Mouse (Mus musculus): Measurements from ENCODE around the gene Sbno2. TPM values are rescaled to one million over a fixed set of nuclear protein-coding genes. Genes with fewer than 3 reads are reported as not detected.

The Sbno2 gene
- polyA plus RNA-seq, 1 experiment from 2014 or later = 14.1 TPM

DNA sequence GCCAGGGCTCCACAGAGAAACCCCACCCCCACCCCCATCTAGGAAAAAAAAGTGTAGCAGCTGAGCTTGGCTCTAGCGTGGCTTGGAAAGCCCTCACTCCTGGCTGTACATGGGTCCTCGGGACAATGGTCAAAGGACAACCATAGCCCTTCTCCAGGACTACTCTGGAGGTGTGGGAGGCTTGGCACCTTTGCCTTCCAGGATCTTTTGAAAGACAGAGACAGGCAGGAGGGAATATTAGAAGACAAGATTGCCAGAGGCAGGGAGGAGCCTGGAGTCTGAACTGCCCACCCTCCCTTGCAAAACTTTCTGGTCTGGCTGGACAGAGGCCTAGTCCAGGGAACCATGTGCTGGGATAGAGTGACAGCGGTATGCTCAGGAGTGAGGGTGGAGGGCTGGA is 10.7 kb downstream of the Sbno2 start:
- no peaks in the 10 kb centered on the region for H3K27me3 ChIP-seq (replicated peaks; ENCODE audit: control insufficient read depth, insufficient read depth, low read length)
- no peaks in the 10 kb centered on the region for H3K9me3 ChIP-seq (ENCODE audit: control insufficient read depth, low read length)
- no peak overlapping the region for H3K4me3 ChIP-seq (ENCODE audit: low read depth, low read length)
- no peak overlapping the region for H3K4me2 ChIP-seq (ENCODE audit: low read length)
- H3K36me3 ChIP-seq (ENCODE audit: control insufficient read depth, insufficient read depth, low read length) = no peaks in the 10 kb centered on the region
- no peak for ATAC-seq (replicated peaks; ENCODE audit: low FRiP score, low TSS enrichment, low read depth)
- DNase-seq (ENCODE audit: low spot score) = no peak
- H3K9ac ChIP-seq (ENCODE audit: low read length) = no peak overlapping the region
- WGBS = 83% methylated on average over 3 of the region's 3 CpGs
- peaks cover 21% of the 10 kb centered on the region for H3K4me1 ChIP-seq (replicated peaks; ENCODE audit: control insufficient read depth, insufficient read depth, low read length)
- no peak overlapping the region for H3K27ac ChIP-seq (ENCODE audit: low read depth)

DNA sequence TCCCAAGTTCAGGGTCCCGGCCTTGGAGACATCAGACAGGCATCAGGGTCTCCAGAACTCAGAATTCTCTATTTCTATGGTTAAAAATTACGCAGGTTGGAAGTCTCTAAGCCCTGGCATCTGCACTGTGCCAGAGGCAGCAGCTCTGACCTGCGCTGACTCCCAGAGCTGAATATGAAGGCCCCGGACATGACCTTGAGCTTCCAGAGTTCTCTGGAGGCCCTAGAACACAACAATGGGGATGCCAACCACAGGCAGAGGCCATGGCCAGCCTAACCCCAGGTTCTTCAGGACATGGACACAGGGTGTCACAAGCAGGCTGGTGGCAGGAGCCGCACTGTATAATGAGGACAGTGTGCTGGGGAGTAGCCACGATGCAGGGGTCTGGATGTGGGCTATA is 11.3 kb downstream of the Sbno2 start:
- Histone ChIP-seq H3K36me3 (ENCODE audit: control insufficient read depth, insufficient read depth, low read length) (no peaks in the 10 kb centered on the region), H3K27me3 (replicated peaks; ENCODE audit: control insufficient read depth, insufficient read depth, low read length) (no peaks in the 10 kb centered on the region), H3K4me2 (ENCODE audit: low read length) (no peak overlapping the region), H3K4me1 (replicated peaks; ENCODE audit: control insufficient read depth, insufficient read depth, low read length) (peaks cover 19% of the 10 kb centered on the region), H3K9ac (ENCODE audit: low read length) (no peak overlapping the region), H3K9me3 (ENCODE audit: control insufficient read depth, low read length) (no peaks in the 10 kb centered on the region), H3K4me3 (ENCODE audit: low read depth, low read length) (no peak overlapping the region), H3K27ac (ENCODE audit: low read depth) (no peak overlapping the region)
- no peak for DNase-seq (ENCODE audit: low spot score)
- WGBS = 87% methylated on average over 6 of the region's 6 CpGs
- no peak for ATAC-seq (replicated peaks; ENCODE audit: low FRiP score, low TSS enrichment, low read depth)

DNA sequence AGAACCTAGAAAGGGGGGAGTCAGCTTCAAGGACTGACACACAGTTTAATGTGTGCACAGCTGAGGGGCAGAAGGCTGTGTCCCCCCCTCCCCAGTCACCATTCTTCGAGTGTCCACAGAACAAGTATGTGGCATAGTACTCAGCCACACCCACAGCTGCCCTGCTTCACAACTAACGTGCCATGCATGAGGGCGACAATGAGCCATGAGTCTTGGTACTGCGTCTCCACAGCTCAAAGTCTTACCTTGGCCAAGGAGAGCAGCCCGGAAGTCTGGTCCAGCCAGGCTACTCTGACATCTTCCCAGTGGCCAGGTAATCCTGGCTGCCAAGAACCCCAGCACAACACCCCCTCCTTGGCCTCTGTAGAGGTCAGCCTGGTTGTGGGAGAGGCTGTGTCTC is 12.7 kb downstream of the Sbno2 start:
- Histone ChIP-seq H3K9me3 (ENCODE audit: control insufficient read depth, low read length) (no peaks in the 10 kb centered on the region), H3K27ac (ENCODE audit: low read depth) (no peak overlapping the region), H3K36me3 (ENCODE audit: control insufficient read depth, insufficient read depth, low read length) (no peaks in the 10 kb centered on the region), H3K27me3 (replicated peaks; ENCODE audit: control insufficient read depth, insufficient read depth, low read length) (no peaks in the 10 kb centered on the region), H3K4me3 (ENCODE audit: low read depth, low read length) (no peak overlapping the region), H3K4me1 (replicated peaks; ENCODE audit: control insufficient read depth, insufficient read depth, low read length) (peaks cover 10% of the 10 kb centered on the region), H3K4me2 (ENCODE audit: low read length) (no peak overlapping the region), H3K9ac (ENCODE audit: low read length) (no peak overlapping the region)
- DNase-seq (ENCODE audit: low spot score) = no peak
- no peak for ATAC-seq (replicated peaks; ENCODE audit: low FRiP score, low TSS enrichment, low read depth)
- whole genome bisulfite sequencing = 87% methylated on average over 5 of the region's 5 CpGs

DNA sequence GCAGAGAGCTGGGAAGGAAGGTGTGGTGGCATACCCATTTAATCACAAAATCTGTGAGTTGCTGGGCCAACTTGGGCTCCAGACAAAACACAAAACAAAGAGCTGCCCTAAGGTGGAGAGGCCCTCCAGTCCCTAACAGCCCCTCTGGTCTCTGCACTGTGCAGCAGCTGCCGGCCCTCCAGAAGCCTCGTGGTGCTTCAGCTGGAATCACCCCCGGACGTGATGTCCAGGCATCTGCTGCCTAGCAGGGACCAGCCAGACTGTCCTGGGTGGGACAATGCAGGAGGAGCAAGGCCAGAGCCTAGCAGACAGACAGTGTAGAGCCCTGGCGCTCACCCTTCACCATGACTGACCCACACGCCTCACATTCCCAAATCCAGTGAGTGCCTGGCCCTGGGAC is 13.8 kb downstream of the Sbno2 start:
- Histone ChIP-seq H3K27me3 (replicated peaks; ENCODE audit: control insufficient read depth, insufficient read depth, low read length) (no peaks in the 10 kb centered on the region), H3K4me3 (ENCODE audit: low read depth, low read length) (no peak overlapping the region), H3K4me1 (replicated peaks; ENCODE audit: control insufficient read depth, insufficient read depth, low read length) (0 out of 2 replicates have a peak, but pooled peaks cover under 1% of the 10 kb centered on the region), H3K9me3 (ENCODE audit: control insufficient read depth, low read length) (no peaks in the 10 kb centered on the region), H3K36me3 (ENCODE audit: control insufficient read depth, insufficient read depth, low read length) (no peaks in the 10 kb centered on the region), H3K27ac (ENCODE audit: low read depth) (no peak overlapping the region), H3K9ac (ENCODE audit: low read length) (no peak overlapping the region), H3K4me2 (ENCODE audit: low read length) (no peak overlapping the region)
- ATAC-seq (replicated peaks; ENCODE audit: low FRiP score, low TSS enrichment, low read depth) (no peak), DNase-seq (ENCODE audit: low spot score) (no peak)
- 91% methylated on average over 6 of the region's 6 CpGs for WGBS

DNA sequence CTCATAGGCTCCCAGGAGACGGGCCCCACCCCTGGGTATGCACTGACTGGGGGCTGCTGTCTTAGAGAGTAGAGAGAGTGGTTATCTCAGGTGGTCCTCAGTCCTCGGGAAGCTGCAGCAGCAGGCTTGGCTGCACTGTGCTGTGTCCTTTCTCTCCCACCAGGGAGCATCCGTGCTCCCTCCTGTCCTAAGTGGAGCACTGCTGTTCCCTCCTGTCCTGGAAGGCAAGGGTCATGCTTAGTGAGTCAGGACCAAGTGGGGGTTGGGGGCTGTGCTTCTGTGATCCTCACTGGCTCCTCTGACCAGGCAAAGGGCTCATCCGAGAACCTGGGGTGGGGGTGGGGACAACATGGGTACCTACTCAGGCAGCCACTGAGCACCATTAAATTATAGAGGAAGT is 16.2 kb downstream of the Sbno2 start:
- Histone ChIP-seq H3K27ac (ENCODE audit: low read depth) (no peak overlapping the region), H3K27me3 (replicated peaks; ENCODE audit: control insufficient read depth, insufficient read depth, low read length) (no peaks in the 10 kb centered on the region), H3K4me1 (replicated peaks; ENCODE audit: control insufficient read depth, insufficient read depth, low read length) (no peaks in the 10 kb centered on the region), H3K9ac (ENCODE audit: low read length) (no peak overlapping the region), H3K4me2 (ENCODE audit: low read length) (no peak overlapping the region), H3K9me3 (ENCODE audit: control insufficient read depth, low read length) (no peaks in the 10 kb centered on the region), H3K36me3 (ENCODE audit: control insufficient read depth, insufficient read depth, low read length) (peaks cover 14% of the 10 kb centered on the region), H3K4me3 (ENCODE audit: low read depth, low read length) (no peak overlapping the region)
- no peak for DNase-seq (ENCODE audit: low spot score)
- 51% methylated on average over 4 of the region's 4 CpGs for WGBS
- no peak for ATAC-seq (replicated peaks; ENCODE audit: low FRiP score, low TSS enrichment, low read depth)

DNA sequence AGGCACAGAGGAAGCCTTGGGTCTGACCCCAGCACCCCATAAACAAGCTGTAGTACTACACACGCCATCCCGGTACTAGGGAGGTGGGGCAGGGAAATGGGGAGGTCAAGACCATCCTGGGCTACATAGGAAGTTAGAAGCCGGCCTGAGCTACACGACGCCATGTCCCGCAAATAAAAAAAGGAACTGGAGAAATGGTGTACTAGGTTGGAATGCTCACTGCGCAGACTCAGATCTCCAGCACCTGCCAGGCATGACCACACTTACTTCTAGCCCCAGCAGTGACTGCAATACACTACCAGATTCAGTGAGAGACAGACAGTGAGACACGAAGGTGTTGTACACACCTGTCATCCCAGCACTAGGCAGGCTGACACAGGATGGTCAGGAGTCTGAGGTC is 17.9 kb downstream of the Sbno2 start:
- H3K4me1 ChIP-seq (replicated peaks; ENCODE audit: control insufficient read depth, insufficient read depth, low read length) = no peaks in the 10 kb centered on the region
- no peaks in the 10 kb centered on the region for H3K9me3 ChIP-seq (ENCODE audit: control insufficient read depth, low read length)
- no peak overlapping the region for H3K4me3 ChIP-seq (ENCODE audit: low read depth, low read length)
- H3K36me3 ChIP-seq (ENCODE audit: control insufficient read depth, insufficient read depth, low read length) = peaks cover 27% of the 10 kb centered on the region
- ATAC-seq (replicated peaks; ENCODE audit: low FRiP score, low TSS enrichment, low read depth) (no peak), DNase-seq (ENCODE audit: low spot score) (no peak)
- H3K27ac ChIP-seq (ENCODE audit: low read depth) = no peak overlapping the region
- no peaks in the 10 kb centered on the region for H3K27me3 ChIP-seq (replicated peaks; ENCODE audit: control insufficient read depth, insufficient read depth, low read length)
- WGBS = 83% methylated on average over 8 of the region's 8 CpGs
- H3K4me2 ChIP-seq (ENCODE audit: low read length) = no peak overlapping the region
- no peak overlapping the region for H3K9ac ChIP-seq (ENCODE audit: low read length)

DNA sequence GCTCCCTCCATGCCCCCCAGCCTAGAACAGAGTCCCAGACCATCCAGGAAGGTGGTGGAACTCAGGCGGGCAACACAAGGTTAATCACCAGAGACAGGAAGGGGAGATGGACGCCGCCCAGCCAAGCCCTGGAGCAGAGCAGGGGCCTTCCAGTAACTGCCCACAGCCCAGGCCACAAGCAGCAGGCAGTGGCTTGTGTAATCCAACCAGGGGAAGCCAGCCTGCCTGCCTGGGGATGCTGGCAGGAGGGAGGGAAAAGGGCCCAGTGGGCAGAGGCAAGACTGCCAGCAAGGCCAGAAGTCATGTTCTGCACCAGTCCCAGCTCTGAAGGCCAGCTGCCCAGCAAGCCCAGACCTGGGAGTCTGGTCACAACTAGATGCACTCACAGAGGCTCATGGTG is 18.5 kb downstream of the Sbno2 start:
- no peak overlapping the region for H3K4me2 ChIP-seq (ENCODE audit: low read length)
- ATAC-seq (replicated peaks; ENCODE audit: low FRiP score, low TSS enrichment, low read depth) (no peak), DNase-seq (ENCODE audit: low spot score) (no peak)
- no peaks in the 10 kb centered on the region for H3K27me3 ChIP-seq (replicated peaks; ENCODE audit: control insufficient read depth, insufficient read depth, low read length)
- 65% methylated on average over 3 of the region's 3 CpGs for WGBS
- no peak overlapping the region for H3K27ac ChIP-seq (ENCODE audit: low read depth)
- no peak overlapping the region for H3K9ac ChIP-seq (ENCODE audit: low read length)
- no peaks in the 10 kb centered on the region for H3K9me3 ChIP-seq (ENCODE audit: control insufficient read depth, low read length)
- peaks cover 33% of the 10 kb centered on the region for H3K36me3 ChIP-seq (ENCODE audit: control insufficient read depth, insufficient read depth, low read length)
- H3K4me1 ChIP-seq (replicated peaks; ENCODE audit: control insufficient read depth, insufficient read depth, low read length) = no peaks in the 10 kb centered on the region
- H3K4me3 ChIP-seq (ENCODE audit: low read depth, low read length) = no peak overlapping the region

DNA sequence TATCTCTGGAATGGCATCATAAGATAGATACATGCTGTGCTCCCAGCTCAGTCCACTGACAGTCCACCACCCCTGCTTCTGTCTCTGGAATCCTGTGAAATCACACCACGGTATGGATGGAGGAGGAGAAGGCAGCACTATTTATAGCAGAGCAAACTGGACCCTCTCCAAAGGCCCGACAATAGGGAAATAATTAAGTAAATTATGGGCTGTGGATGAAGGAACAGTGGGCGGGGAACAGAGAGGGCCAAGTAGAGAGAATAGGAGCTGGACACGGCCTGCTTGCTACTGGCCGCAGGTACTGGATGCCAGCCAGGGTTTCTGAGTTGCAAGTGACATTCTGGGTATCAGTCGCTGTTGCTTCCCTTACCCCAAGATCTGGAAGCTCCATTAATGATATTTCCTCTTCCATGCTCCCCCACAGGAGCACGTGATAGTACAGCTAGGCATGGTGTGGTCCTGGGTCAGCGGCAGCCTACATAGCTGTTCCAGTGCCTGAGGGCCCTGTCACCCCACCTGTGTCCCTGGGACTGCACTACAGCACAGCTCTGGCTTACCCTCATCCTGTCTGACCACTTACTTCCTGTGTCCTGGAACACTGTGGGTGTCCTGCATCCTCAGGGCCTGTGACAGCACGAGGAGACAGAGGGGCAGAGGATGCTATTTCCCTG is 20.4 kb downstream of the Sbno2 start:
- no peak overlapping the region for H3K4me2 ChIP-seq (ENCODE audit: low read length)
- 66% methylated on average over 9 of the region's 9 CpGs for WGBS
- no peak overlapping the region for H3K4me3 ChIP-seq (ENCODE audit: low read depth, low read length)
- ATAC-seq (replicated peaks; ENCODE audit: low FRiP score, low TSS enrichment, low read depth) = no peak
- no peak for DNase-seq (ENCODE audit: low spot score)
- no peaks in the 10 kb centered on the region for H3K9me3 ChIP-seq (ENCODE audit: control insufficient read depth, low read length)
- no peak overlapping the region for H3K9ac ChIP-seq (ENCODE audit: low read length)
- no peaks in the 10 kb centered on the region for H3K4me1 ChIP-seq (replicated peaks; ENCODE audit: control insufficient read depth, insufficient read depth, low read length)
- H3K27me3 ChIP-seq (replicated peaks; ENCODE audit: control insufficient read depth, insufficient read depth, low read length) = no peaks in the 10 kb centered on the region
- peaks cover 49% of the 10 kb centered on the region for H3K36me3 ChIP-seq (ENCODE audit: control insufficient read depth, insufficient read depth, low read length)
- no peak overlapping the region for H3K27ac ChIP-seq (ENCODE audit: low read depth)

DNA sequence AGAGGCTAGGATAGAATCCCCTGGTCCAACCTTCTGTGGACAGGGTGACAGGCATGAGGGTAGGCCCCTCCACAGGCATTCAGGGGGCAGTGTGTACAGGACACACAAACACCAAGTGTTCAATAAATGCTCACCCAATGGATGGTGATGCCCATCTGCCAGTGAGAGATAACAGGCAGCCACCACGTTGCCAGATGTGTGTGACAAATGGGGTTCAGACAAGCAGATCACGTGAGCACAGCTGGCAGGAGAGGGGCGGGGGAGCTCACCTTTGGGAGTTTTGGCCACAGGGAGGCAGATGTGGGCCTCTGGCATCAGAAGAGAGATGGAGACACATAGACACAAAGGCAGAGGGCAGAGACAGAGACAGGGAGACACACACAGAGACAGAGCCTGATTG is 24.3 kb downstream of the Sbno2 start:
- Histone ChIP-seq H3K27me3 (replicated peaks; ENCODE audit: control insufficient read depth, insufficient read depth, low read length) (no peaks in the 10 kb centered on the region), H3K4me3 (ENCODE audit: low read depth, low read length) (no peak overlapping the region), H3K4me2 (ENCODE audit: low read length) (no peak overlapping the region), H3K4me1 (replicated peaks; ENCODE audit: control insufficient read depth, insufficient read depth, low read length) (no peaks in the 10 kb centered on the region), H3K9me3 (ENCODE audit: control insufficient read depth, low read length) (no peaks in the 10 kb centered on the region), H3K36me3 (ENCODE audit: control insufficient read depth, insufficient read depth, low read length) (peaks cover 58% of the 10 kb centered on the region), H3K27ac (ENCODE audit: low read depth) (no peak overlapping the region), H3K9ac (ENCODE audit: low read length) (no peak overlapping the region)
- no peak for ATAC-seq (replicated peaks; ENCODE audit: low FRiP score, low TSS enrichment, low read depth)
- 68% methylated on average over 3 of the region's 3 CpGs for WGBS
- no peak for DNase-seq (ENCODE audit: low spot score)

All from intestine, embryonic 14.5 days (tissue).